Mouse (Mus musculus) lung, adult 2 months (tissue): ENCODE measurements around the gene Gcsh.

ENCODE experiments used
- CTCF ChIP-seq: fragments of 200-500 bp; IDR thresholded peaks from 2 replicates; pipeline ENCODE4 v1.5.1; 2011; ENCODE audit warnings: mild to moderate bottlenecking, low read length, control low read depth; ENCODE audit not compliant: insufficient read depth
- POLR2A ChIP-seq: fragments of 200-500 bp; IDR thresholded peaks from 2 replicates; pipeline ENCODE4 v1.6.1; 2011; ENCODE audit warnings: low read depth, mild to moderate bottlenecking, control low read depth, low read length, borderline replicate concordance; ENCODE audit errors: extremely low read depth

DNA sequence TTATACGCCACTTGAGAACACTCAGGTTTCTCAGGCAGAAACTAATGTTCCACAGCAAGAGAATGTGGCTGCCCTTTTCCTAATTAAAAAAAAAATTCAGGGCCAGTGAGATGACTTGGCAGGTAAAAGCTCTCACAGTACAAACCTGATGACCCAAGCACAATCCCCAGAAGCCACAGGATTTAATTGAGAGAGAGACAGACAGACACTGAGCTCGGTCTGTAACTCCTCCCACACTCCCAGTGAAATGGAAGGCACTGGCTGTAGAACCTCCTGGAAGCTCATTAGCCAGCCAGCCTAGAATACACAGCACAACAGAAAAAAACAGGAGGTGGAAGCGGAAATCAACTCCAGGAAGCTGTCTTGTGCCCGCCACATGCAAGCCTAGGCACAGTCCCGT is 17.7 kb downstream of the Gcsh start:
- TF ChIP-seq POLR2A, result no peak
- TF ChIP-seq CTCF, result no peak
